Mouse (Mus musculus) urinary bladder, postnatal 25 days (tissue): Measurements from ENCODE around the gene Magi2.

Experiments used
- DNase-seq: peaks from one replicate; pipeline ENCODE4 v3.0.0; 2022; ENCODE audit warnings: low spot score

The Magi2 gene

DNA sequence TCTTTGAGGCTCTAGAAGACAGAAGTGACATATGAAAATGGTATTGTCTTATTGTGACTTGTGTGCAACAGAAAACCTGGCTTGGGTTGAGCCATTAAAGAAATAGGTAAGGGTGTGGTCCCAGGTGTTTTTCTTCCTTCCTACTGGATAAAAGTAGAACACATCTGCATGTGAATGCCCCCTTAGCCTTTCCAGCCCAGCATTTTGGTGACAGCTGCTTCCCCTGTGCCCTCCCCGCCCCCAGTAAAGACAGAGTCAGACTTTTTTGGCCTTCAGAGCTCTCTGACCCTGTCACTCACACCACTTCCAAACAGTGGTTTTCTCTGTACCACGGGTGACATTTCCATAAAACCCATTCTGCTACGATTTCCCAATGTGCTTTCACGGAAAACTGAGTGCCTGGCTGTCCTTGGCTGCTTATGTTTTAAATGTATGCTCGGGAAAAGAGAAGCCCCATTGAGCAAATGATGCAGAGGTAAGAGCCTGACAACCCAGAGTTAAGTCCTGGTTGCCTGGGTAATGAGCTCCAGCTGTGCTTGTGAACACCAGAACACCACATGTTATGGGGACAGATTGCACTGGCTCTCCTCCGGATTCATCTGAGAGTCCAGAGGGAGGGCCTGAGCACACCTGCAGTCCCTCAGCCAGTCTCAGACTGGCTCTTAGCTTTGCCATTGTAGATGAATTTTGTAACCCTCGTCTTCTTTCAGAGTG lies 1377.1 kb downstream of the Magi2 start:
- DNase-seq, result no peak

DNA sequence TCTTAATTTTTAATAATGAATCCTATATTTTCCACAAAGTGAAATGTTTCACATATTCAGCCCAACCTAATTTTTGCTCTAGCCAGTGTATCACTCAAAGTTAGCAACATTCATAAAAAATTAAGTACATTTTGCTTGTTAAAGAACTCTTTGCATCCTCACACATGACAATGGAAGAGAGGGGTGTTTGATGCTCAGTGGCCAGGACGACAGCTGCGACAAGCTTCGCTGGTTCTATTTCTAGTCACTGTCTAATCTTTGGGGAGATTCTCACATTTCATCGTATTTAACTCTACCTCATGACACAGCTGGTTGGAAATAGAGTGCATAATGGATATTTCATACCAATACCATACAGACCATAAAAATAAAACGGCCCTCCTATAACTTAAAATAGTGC lies 1379.7 kb downstream of the Magi2 start:
- no peak for DNase-seq

DNA sequence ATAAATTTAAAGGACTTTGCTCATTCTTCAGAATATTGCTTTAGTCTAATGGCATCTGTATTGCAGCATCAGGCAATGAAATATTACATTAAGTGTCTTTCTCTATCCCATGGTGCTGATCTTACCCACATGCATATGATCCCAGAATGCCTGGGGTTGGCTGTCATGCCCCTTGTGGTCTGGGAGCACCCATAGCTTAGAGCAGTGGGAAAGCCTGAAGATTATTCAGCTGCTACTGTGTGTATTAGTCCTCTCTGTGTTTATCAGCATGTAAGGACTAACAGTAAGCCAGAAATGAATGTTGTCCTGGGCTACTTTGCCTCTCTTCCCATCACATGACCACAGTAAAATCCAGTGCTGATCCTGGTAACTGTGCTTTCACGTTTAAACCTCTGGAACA lies 1380.7 kb downstream of the Magi2 start:
- no peak for DNase-seq

DNA sequence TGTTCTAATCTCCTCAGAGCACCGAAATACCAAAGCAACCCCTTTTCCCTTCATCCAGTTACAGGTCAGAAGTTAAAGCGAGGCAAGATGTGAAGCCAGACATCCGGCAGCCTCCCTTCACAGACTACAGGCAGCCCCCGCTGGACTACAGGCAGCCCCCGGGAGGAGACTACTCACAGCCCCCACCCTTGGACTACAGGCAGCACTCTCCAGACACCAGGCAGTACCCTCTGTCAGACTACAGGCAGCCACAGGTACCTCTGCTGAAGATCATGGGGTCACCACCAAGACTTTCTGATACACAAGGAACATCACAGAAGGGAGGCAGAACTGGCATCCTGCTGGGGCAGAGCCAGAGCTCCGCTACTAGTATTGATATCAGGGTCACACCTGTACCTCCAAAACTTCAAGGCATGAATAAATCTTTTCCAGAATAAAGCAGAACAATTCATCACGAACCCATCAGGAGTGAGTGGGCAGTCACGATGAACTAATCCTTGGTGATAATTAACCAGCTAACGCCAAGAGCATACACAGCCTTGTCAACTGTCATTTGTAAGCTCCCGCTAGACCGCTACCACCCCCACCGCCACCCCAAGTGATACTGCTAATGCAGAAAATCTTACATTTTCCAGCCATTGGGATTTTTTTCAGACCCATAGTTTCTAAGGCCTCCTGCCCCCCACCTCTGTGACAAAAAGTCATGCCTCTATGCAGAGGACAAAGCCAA lies 1382.5 kb downstream of the Magi2 start:
- no peak for DNase-seq

DNA sequence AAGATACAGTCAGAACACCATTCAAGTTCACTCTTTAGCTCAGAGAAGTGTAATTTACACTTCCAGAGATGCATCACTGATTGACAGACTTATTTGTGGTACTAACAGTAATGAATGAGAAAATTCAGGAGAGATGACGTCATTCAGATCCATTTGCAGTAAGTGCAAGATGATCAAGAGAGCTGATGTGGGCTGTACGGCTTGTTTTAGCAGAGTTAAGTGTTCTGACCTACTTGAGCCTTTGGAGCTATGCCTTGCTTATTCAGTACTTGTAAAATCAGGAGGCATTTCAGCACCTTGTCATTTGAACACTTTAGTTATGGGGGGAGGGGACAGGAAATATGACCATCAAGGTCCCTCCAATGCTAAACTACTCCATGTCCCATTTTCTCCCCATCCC lies 1383.8 kb downstream of the Magi2 start:
- no peak for DNase-seq

DNA sequence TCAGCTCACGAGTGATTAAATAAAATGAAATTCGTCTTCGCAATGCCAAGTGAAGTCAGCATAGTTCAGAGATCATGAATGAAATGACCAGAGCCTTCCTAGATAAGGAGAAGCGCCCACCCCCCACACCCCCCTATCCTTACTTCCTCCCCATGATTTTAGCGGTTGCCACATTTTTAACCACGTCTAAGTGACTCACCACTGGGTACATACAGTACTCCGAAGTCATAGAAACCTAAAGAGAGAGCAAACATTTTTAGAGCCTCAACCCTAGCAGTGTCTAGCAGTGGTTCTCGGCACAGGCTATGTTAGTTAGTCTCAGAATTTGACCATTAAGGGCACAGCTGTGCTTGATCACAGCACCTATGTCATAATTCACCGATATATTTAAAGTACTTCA lies 1385.8 kb downstream of the Magi2 start:
- no peak for DNase-seq

DNA sequence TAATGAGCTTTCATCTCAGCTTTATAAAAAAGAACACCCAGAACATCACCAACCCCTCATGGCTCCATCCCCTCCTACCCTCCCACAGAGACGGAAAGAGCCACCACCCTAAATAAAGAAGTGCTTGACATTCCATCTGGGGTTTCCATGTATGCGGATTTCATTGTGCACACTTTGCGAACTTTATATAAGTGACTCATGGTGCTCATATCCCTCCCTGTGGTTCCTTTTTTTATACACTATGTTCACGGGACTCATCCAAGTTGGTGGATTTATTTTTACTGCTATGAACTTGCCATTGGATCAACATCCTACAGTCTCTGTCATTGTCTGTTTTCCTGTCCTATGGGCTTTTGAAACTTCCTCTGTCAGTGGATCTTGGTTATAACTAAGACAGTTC lies 1388.1 kb downstream of the Magi2 start:
- no peak for DNase-seq

DNA sequence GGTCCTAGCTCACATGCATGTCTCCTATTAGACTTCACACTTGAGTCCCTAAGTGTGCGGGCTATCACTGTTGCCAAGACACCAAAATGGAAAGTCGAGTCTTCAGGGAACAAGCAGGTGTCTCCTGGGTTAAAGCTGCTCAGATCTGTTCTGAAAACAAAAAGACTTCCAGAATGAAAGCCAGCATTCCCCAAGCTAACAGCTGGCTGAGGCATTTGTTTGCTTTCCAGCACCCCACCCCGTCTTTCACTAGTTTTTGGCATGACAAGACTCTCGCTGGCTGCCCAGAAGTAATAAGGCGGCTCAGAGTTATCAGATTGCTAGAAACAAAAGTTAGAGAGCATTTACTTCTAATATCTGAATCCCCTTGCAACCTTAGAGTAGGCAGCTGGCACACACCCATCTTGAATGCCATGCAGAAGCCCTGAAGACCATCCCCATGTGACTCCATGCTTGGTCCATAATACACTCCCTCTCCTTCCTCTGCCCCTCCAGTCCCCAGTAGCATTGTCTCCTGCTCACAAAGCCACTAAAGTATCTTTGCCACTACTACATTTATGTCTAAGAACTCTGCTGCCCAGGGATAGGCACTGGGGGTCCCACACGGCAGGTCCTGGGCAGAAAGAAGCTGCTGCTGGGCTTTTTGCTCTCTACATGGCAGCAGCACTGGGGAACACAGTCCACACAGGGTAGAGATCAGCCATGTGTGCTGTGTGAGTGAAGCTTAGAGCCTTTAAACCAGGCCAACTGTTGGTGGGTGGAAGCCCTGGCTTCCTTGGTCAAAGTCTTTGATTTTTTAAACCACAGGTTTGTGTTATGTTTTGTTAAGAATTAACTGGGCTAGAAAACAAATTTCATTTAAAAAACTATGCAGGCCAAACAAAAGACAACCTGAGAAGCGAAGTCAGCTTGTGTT lies 1394.0 kb downstream of the Magi2 start:
- DNase-seq, result no peak

DNA sequence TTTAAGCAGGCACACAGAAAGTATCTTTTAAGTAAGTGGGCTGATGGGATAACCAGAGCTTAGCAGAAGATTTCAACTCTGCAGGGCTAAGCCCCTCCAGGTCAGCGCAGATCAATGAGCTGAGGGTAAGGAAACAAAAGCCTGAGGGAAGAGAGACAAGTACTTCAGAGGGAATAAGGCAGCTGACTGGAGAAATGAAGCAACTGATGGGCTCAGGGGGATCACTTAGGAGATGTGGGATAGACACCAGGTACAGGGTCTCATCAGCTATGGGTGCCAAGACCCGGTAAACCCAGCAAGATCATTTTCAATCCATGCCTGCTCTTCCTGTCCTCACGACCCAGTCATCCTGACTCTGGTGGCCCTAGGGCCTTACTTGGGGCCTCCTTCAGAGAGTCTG lies 1395.6 kb downstream of the Magi2 start:
- DNase-seq, result no peak

DNA sequence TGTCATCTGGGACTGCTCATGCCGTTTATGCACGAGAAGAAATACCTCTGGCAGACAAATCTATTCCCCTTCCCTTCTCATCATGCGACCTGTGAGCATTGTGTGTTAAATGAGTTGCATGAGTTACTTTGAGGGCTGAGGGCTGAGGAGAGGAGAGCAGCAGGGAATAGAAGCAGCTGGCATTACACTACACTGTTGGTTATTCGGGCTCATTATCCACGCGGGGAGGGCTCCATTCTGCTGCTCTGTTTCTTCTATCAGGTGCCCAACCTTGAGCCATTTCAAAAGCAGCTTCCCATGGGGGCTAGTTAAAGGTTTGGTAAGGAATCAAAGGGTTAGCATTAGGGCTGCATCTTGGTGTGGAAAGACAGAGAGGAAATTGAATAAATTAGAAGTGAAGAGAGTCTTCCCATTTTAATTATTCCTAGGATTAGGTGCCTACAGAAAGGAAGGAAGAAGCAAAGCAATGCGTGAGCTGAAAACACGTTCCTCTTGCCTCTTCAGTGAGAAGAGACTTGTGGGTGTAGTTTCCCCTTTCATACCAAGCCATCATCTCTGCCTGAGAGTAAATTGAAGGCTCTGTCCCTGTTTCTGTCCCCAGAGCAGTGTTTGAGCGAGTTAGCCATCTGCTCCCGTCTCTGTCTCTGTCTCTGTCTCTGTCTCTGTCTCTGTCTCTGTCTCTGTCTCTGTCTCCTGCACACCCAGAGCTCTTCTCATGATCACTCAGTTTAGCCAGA lies 1396.2 kb downstream of the Magi2 start:
- no peak for DNase-seq

DNA sequence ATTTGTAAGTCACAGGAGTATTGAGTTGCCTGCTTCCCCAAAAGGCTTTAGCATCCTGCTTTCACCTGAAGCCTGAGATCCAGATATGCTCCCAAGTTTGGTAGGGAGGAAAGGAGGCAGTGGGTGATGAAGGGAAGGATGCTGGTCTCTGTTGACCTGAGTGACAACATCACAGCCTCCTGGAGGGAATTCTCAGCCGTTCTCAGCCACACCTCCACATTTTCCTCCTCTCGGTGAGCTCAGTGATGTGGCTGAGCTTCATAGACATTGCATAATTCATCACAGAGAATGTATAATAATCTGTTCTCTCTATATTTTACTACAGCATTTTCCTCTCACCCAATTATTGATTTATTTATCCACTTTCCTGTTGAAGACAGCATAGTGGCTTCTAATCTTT lies 1398.3 kb downstream of the Magi2 start:
- DNase-seq, result no peak

DNA sequence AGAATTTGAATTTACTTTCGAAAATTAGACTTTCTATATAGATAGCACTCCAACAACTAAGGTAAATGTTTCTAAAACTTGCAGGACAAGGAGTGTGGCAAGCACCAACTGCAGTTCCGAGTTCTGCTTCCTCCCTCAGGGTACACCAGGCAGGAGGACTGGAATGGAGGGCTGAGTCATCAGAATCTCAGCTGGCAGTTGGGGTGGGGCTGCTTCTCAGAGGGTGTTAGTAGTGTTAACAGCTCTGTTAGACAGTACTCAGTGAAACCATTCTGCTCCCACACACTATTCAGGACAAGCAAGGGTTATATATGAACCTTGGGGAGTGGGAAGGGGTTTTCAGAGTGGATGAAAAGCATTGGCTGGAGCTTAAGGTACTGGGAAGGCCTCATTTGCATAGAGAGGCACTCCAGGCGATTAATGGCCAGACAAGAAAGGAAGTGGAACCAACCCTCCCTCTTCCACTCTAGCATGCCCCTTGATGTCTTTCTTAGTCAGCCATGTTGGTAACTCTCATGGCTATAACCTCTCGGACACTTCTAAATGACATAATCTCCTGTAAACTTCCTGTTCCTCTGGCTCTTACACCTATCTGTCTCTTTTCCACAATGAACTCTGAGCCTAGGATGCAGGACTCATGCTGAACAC lies 1402.2 kb downstream of the Magi2 start:
- no peak for DNase-seq

DNA sequence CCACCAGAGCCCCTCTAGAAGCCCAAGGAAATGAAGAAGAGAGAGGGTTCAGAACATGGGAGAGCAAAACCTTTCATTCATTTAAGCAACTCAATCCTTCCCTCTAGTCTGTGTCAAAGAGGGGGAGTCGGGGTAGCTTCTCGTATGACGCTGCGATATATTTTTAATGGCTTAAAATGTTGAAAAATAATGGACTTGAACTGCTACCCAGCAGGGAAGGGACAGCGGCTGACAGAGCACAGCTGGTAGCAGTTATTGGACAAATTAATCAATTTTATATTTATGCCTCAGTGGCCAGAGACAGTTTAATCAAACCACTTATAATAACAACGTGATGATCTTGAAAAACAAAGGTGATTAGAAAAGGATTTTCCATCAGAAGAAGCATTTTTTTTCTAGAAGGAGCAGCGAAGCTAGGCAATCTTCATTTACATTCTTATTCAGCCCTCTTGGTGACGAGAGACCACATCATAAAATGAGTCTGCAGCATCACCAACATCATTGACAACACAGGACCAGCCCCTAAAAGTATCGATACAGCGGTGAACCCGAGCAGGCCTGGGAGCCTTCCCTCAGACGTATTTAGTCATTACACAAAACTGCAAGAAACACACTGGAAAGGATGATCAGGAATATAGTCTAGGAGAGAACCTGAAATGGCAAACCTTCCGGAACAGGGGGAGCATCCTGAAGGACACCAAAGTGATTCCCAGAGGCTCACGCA lies 1407.4 kb downstream of the Magi2 start:
- DNase-seq, result no peak

DNA sequence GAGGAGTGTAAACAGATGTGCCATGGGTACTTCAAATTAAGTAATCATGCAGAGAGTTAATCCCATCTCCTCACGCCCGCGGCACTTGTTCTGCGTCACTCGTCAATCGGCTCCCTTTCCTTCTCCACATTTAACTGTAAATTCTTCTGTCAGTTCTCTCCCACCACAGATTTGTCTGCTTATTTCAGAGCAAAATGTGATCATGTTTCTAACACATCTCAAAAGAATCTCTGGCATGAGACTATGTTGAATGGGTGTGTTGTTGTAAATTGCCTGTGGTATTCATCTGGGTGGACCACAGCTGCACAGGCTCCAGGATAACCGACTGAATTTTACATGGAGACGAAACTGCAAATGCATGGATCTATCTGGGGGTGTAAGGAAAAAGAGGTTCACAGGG lies 1408.0 kb downstream of the Magi2 start:
- DNase-seq, result no peak

DNA sequence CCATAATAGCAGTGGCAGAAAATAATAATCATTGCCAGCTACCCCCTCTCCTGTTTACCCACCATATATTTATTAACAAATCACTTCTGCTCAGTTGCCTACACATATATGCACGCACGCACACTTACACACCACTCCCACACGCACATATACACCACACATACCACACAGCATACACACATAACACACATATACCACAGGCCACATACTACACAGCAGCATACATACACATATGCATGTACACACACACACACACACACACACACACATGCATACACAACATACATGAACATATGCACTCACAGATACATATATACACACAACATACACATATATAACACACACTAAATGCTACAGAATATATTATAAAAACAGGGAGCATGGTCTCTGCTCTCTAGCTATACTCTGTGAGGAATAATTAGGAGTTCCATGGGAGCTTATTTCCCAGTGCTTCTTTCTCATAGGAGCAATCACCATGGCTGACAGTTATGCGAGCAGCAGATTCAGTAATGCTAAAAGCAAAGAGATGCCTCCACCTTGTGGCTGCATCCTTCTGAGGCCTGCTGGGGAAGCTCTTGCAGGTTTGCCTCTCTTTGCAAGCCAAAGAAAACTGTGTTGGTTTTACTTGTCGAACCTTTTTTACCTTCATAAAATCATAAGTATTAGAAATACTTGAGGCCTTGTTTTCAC lies 1410.6 kb downstream of the Magi2 start:
- DNase-seq, result no peak

DNA sequence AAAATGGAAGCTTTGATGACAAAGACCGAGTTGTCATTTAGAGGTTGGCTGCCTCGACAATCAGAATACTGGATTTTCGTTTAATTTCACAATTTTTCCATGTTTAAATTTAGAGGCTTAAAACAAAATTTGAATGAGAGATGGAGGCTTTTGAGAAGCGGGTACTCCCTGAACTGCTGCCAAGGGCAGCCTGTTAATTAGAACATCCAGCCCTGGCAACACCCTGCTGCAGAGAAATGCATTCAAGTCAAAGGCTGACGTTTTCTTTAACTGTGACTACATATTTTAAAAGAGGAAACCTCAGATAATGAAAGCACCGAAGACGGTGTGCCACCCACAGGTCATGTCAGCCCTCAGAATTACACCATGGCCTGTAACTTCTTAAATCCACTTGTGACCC lies 1415.4 kb downstream of the Magi2 start:
- no peak for DNase-seq

DNA sequence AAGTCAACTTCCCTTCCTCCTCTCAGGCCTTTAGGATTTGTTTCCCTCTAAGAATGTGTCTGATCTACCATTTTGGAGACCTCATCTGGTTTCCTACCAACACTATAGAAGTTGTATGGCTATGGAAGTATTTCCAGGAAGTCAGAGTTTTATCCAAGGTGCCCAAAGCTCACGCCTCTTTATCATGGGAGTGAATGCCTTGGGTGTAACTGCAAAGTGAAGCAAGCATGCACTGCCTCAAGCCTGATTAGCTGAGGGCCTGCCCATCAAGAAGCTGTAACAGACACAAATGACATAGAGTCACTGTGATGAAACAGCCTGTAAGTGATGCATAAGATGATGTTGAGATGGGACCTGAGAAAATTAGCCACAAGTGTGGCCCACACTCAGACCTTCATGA lies 1416.9 kb downstream of the Magi2 start:
- DNase-seq, result no peak

DNA sequence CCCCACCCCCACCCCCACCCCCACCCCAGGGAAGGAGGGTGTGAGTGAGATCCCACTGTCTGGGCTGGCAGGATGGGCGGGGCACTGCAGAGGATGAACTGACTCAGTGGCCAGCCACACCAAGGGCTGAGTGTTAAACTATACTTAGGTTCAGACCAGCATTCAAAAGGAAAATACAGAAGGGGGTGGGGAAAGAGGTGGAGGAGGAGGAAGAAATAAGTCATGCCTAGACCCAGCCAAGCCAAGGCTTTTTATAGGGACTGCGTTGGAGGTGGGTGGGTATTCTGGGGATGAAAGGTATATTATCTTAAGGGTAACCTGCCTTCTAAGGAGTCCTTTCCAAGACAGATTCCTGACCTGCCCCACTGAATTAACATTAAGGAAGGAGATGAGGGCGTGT lies 1420.1 kb downstream of the Magi2 start:
- no peak for DNase-seq

DNA sequence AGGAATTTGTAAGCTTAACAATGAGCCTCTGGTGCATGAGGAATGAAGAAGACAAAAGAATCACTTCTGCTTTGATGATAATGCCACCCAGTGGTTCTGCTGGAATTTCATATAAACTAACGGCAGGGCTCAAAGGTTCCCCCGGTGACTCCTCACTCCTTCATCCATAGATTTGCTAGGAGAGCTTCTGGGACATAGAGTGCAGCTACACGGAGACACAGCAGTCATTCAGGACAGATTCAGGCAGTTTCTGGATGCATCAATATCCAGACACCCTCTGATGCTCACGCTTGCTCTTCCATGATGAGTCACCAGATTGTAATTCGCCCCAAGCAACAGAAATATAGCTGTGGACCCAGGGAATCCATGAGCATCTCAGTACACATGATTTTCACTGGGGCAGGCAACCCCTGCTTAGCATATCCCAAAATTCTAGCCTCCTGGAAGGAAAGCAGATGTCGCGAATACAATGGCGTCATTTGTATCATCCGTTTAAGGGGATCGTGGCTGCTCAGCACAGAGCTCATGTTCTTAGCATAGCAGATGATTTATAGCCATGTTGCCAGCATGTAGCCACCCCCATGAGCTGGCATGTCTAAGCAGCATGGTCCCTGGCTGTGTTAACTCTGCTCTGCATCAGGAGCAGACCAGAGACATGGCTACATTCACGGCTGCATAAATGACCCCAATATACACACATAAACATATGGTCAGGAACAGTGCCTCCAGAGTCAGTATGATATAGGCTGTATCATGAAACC lies 1426.8 kb downstream of the Magi2 start:
- DNase-seq, result no peak
